Mouse (Mus musculus) spleen, adult 12 weeks (tissue): ENCODE data around the gene Tmem254b.
"Not testable (repeated sequence)": the region's sequence is repeated elsewhere in the genome, so short reads cannot be mapped to it uniquely, and the experiment has no call there.

Source experiments
- DNase-seq: peaks from one replicate; pipeline ENCODE4 v3.0.0; 2022; ENCODE audit warnings: low spot score

Tmem254b gene

DNA sequence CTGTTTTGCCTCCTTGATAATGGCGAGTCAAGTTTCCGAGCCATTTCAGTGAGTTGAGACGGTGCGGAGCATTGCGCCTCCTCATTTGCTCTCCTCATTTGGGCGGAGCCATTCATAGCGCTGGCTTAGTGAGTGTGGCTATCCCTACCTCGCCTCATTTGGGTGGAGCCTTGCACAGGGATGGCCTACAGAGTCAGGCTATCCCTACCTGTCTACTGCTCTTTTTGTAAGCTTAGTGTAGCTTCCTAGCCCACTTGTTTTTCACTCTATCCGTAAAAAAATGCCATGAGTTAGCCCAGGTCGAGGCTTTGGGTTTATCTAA is at the start of gene Tmem254b:
Gene Tmem254b, minus strand, starts transcription at position 116 of the 322 bp plus-strand sequence.
- not testable (repeated sequence) for DNase-seq

DNA sequence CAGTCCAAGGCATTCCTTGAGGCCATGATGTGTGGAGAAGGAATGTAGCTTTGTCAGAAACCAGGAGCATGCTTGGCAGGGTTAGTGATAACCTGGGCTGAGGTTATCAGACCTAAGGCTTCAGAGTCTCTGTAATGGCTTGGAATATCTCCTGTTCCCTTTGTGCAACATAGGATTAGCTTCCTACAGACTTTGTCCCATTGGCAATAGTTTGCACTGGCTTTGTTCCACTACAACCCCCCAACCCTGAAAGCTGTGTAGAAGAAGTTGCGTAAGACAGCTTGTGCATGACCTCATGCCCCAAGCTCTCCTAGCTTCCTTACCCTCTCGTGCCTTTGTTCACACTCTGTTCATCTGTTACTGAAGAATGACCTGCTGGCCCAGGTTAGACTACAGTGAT is 30.3 kb upstream of the Tmem254b start:
- not testable (repeated sequence) for DNase-seq

- DNase-seq = not testable (repeated sequence)
These were observed 9.6 kb upstream of the Tmem254b start for GRCm38 (mm10) chr14:26216233-26217000.

DNA sequence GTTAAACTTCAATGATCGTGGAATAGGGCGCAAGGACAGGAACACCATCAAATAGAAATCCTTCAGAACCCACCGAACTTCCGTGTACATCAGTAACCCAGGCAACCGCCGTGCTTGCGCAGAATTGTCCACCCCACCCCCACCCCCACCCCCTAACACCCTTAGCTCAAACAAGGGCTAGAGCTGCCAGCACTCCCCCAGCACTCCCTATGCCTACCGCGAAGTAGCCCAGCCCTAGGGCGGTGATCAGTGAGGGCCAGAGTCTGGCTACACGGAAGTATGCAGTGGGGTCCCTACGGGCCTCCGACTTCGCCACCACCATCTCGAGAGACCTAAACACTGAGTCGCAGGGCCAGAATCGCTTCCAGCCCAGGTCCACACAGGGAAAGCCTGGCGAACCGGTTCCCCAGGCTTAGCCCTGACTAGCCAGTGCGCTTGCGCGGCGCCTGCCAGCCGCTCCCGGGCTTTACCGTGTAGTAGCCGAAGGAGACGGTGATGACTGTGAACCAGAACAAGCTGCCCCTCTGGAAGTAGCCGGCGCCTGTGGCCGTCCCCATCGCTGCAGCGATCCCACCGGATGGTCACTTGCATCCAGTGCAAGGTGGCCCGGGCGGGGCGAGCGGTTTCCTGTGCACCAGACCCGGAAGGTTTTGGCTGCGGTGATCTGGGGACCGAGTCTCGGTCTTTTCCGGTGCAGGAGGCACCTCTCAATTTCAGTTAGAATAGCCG is 480 bp downstream of the Tmem254b start:
- not testable (repeated sequence) for DNase-seq

DNA sequence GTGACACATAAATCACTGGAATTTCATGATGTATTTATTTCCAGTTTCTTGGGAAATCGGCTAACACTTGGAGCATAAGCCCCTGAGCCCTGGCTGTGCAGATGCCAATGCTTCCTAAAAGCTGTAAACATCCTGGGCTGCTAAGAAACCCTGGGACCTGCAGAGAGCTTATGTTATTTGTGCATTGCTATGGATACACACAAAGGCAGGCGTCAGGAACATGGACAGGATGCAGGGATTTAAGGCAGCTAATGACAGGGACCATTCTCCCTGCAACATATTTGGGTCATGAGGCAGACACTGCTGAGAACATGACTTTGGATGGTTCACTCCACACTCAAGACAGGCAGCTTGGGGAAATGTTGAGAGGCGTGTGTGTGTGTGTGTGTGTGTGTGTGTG is 9.0 kb downstream of the Tmem254b start:
- DNase-seq = not testable (repeated sequence)

GRCm38 (mm10) chr14:26188361-26188760 is 18.5 kb downstream of the Tmem254b start:
- DNase-seq = not testable (repeated sequence)

DNA sequence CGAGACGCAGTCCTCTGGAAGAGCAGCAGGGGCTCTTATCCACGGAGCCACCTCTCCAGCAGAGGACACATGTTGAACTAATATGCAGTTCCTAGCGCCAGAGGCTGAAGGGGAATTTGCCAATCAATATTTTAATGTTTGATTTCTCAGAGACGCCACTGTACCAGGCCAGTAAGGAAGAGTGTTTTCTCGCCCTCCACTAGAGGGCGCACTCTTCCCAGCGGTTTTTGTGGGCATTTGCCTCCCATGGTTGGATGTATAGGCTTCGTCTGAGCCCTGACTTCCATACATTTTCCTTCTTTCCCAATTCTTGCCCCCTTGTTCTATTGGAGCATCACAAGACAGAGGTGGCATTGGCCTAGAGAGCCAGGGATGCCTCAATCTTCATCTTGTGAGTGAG is 20.2 kb downstream of the Tmem254b start:
- not testable (repeated sequence) for DNase-seq

- DNase-seq = not testable (repeated sequence)
These were observed 24.5 kb downstream of the Tmem254b start, which contains the start of gene Plac9b for GRCm38 (mm10) chr14:26182380-26182779. Gene Plac9b, minus strand, starts transcription at chr14:26182480.

- DNase-seq = not testable (repeated sequence)
These were observed 25.2 kb downstream of the Tmem254b start for GRCm38 (mm10) chr14:26181660-26182059.

GRCm38 (mm10) chr14:26175028-26175427 is 31.8 kb downstream of the Tmem254b start:
- not testable (repeated sequence) for DNase-seq

DNA sequence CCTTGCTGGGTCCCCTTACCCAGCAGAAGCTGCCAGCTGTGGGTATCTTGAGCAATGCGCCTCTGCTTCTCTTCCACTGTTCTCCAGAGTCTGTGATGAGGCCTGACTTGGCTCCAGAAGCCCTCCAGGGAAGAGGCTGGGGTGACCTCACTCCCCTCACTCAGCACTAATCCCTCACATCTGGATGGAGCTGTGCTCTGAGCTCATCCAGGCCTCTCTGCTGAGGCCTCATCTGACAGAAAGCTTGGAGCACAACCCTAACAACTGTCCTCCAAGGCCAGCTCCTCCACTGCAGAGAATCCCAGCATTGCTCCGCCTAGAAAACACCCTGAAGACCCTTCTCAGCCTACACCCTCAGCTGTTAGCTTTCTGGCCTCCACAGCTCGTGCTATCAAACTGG is 32.9 kb downstream of the Tmem254b start:
- DNase-seq = not testable (repeated sequence)

- not testable (repeated sequence) for DNase-seq
These were observed 41.6 kb downstream of the Tmem254b start for GRCm38 (mm10) chr14:26165266-26165665.

- DNase-seq = not testable (repeated sequence)
These were observed 44.4 kb downstream of the Tmem254b start for GRCm38 (mm10) chr14:26162423-26162822.

DNA sequence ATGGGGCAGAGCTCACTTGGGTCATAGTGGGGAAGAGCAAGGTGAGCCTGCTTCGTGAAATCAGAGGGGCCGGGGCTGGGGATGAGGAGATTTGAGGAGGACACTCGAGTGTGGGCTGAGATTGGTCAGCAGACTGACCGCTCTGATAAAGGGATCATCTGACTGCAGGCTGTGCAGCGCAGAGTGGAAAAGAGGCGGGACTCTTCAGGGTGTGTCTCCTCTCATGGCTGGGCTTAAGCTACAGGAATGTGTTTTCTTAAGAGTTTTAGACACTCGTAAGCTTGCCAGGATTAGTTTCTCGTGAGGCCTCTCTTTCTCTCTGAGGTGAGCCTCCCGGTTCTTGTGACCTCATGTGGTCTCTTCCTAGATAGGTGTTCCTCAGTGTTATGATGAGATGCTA is 45.7 kb downstream of the Tmem254b start:
- DNase-seq = not testable (repeated sequence)

DNA sequence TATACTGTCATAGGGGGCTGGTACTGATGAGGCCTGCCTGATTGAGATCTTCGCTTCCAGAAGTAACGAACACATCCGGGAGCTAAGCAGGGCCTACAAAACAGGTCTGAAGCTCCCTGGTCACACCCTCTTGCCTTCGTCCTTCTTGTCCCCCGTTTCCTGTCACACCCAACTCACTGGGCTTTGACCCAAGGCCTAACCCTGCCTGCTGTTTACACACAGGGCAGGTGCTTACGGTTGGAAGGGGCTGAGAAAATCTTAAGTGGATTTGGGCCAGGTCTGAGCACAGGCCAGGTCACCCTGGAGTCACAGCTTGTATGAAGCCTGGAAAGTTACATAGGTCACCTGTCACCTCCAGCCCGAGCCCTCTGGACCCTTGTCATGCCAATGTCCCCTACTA is 50.8 kb downstream of the Tmem254b start:
- not testable (repeated sequence) for DNase-seq
